Mouse (Mus musculus) kidney, adult 2 months (tissue): ENCODE measurements around the gene Ace.

Experiments used
- CTCF ChIP-seq: fragments of 200-500 bp; conservative IDR thresholded peaks from 2 replicates; pipeline ENCODE4 v1.5.1; 2011; ENCODE audit warnings: low read depth, mild to moderate bottlenecking, control low read depth, low read length, moderate library complexity, mixed read lengths; ENCODE audit not compliant: insufficient read depth, insufficient read length
- POLR2A ChIP-seq: fragments of 200-500 bp; IDR thresholded peaks from one replicate; pipeline ENCODE4 v1.6.1; 2011; ENCODE audit warnings: low read depth, low read length, control low read depth

DNA sequence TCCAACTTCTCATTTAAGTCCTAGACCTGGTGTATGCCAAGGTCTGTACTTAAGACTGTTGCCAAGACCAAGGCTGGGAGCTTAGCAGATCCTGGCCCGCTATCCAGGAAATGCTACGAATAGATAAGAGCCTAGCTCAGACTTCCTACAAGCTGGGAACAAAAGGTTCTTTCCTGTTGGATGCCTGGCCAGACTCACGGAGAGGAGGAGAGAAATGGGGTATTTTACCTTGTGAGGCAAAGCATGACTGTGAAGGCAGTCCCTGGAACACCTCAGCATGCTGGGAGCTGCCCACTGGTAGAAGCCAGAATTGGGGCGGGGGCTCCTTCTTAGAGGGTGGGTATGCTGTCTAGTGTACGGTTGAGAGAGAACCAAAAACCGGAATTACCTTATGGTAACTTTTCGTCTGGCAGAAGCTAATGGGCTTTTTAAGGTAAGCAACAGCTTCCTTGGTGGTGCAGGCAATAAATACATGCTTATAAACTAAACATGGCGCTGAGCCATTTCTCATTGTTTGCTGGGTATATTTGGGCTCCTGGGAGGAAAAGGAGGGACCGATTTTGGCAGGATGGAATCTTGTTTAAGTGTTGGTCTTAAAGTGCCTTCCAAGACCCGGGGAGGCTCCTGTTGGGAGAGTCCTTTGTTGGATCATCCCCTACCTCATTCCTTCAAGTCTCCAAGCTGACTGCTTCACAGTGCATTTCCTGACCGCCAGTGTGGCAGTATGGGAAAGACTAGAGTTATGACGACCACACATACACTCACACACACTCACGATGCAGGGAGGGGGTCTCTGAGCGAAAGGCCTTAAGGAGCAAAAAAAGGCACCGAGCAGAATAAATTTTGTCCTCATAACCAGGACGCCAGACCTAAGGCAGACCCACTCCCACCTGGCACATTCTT lies 22.7 kb upstream of the Ace start:
- no peak for TF ChIP-seq CTCF
- no peak for TF ChIP-seq POLR2A
